Mouse (Mus musculus) cerebral cortex, adult 2 months (tissue): Measurements from ENCODE around the gene Mad1l1.

Experiments
- WGBS: fragments of 180-500 bp; shearing (Covaris S2); methylation state at CpG from one replicate; pipeline ENCODE4 v1.1.7; 2018; 5-methylcytosine and 5-hydroxymethylcytosine counted together

Mad1l1 gene

GRCm38 (mm10) chr5:140052405-140052804 lies 268.9 kb downstream of the Mad1l1 start:
- 91% methylated on average over 3 of the region's 3 CpGs for WGBS

GRCm38 (mm10) chr5:140045453-140045852 lies 275.9 kb downstream of the Mad1l1 start:
- 88% methylated on average over 2 of the region's 2 CpGs for WGBS

GRCm38 (mm10) chr5:140043002-140043401 lies 278.4 kb downstream of the Mad1l1 start:
- 78% methylated on average over 1 of the region's 1 CpGs for WGBS

GRCm38 (mm10) chr5:140042002-140042611 lies 279.2 kb downstream of the Mad1l1 start:
- 71% methylated on average over 3 of the region's 3 CpGs for WGBS

GRCm38 (mm10) chr5:140041055-140041454 lies 280.3 kb downstream of the Mad1l1 start:
- WGBS: 94% methylated on average over 3 of the region's 3 CpGs

- WGBS: 91% methylated on average over 6 of the region's 6 CpGs
Measured at GRCm38 (mm10) chr5:140037587-140038233, 283.6 kb downstream of the Mad1l1 start.

- 95% methylated on average over 3 of the region's 3 CpGs for WGBS
Measured at GRCm38 (mm10) chr5:140035641-140036040, 285.7 kb downstream of the Mad1l1 start.

GRCm38 (mm10) chr5:140035025-140035330 lies 286.4 kb downstream of the Mad1l1 start:
- WGBS: 54% methylated on average over 1 of the region's 1 CpGs

- WGBS: 96% methylated on average over 5 of the region's 5 CpGs
Measured at GRCm38 (mm10) chr5:140034300-140035024, 286.9 kb downstream of the Mad1l1 start.

GRCm38 (mm10) chr5:140026366-140026765 lies 295.0 kb downstream of the Mad1l1 start:
- WGBS: 95% methylated on average over 4 of the region's 4 CpGs

GRCm38 (mm10) chr5:140025301-140025700 lies 296.1 kb downstream of the Mad1l1 start:
- WGBS: 99% methylated on average over 2 of the region's 2 CpGs

- 26% methylated on average over 3 of the region's 3 CpGs for WGBS
Measured at GRCm38 (mm10) chr5:140023941-140024500, 297.3 kb downstream of the Mad1l1 start.

- 66% methylated on average over 6 of the region's 6 CpGs for WGBS
Measured at GRCm38 (mm10) chr5:140022861-140023260, 298.5 kb downstream of the Mad1l1 start.

- WGBS: 55% methylated on average over 10 of the region's 10 CpGs
Measured at GRCm38 (mm10) chr5:140021755-140022154, 299.6 kb downstream of the Mad1l1 start.

- 100% methylated on average over 1 of the region's 1 CpGs for whole genome bisulfite sequencing
Measured at GRCm38 (mm10) chr5:140019616-140020015, 301.7 kb downstream of the Mad1l1 start.

GRCm38 (mm10) chr5:140018780-140019179 lies 302.6 kb downstream of the Mad1l1 start:
- 64% methylated on average over 7 of the region's 7 CpGs for WGBS

- 98% methylated on average over 1 of the region's 1 CpGs for WGBS
Measured at GRCm38 (mm10) chr5:140016896-140017295, 304.5 kb downstream of the Mad1l1 start.

GRCm38 (mm10) chr5:140013652-140014051 lies 307.7 kb downstream of the Mad1l1 start:
- 91% methylated on average over 5 of the region's 5 CpGs for whole genome bisulfite sequencing

GRCm38 (mm10) chr5:140012286-140012967 lies 308.9 kb downstream of the Mad1l1 start:
- 92% methylated on average over 12 of the region's 12 CpGs for WGBS

- 94% methylated on average over 3 of the region's 3 CpGs for WGBS
Measured at GRCm38 (mm10) chr5:140010405-140010804, 310.9 kb downstream of the Mad1l1 start.

- WGBS: 88% methylated on average over 7 of the region's 7 CpGs
Measured at GRCm38 (mm10) chr5:140009083-140009655, 312.2 kb downstream of the Mad1l1 start.

- 94% methylated on average over 5 of the region's 5 CpGs for WGBS
Measured at GRCm38 (mm10) chr5:140008523-140008806, 312.9 kb downstream of the Mad1l1 start.
